Mouse (Mus musculus): ENCODE measurements at regions not wholly inside any gene's neighbourhood (a gene's known extent, or its start where the extent isn't known, plus 50 kb on each side); places are given as distances from the start of the nearest gene placed in this dataset.

DNA sequence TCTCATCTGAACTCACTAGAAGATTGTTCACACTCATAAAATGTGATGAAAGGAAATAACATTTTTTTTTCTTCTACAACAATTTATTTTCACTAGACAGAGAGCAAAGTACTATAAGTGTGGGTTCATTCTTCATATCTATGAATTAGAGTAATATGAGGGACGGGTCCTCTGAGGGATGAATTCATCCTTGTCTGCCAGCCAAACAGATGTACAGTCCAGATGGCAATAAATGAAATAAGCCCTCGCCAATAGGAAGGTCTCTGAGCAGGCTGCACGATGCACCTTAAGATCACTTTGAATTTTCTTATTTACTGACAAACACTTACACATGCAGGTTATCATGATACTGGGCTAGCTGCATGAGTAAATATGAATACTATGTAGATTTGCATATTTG is 886.2 kb upstream of the Cdh10 start:
- Histone ChIP-seq H3K9me3 (no peaks in the 10 kb centered on the region), H3K4me3 (no peak overlapping the region), H3K36me3 (no peaks in the 10 kb centered on the region), H3K27ac (no peak overlapping the region), H3K9ac (no peak overlapping the region), H3K27me3 (replicated peaks) (no peaks in the 10 kb centered on the region), H3K4me2 (replicated peaks) (no peak overlapping the region), H3K4me1 (no peaks in the 10 kb centered on the region)
- 69% methylated on average over 3 of the region's 3 CpGs for WGBS
- ATAC-seq (ENCODE audit: low FRiP score, low read depth): no peak

DNA sequence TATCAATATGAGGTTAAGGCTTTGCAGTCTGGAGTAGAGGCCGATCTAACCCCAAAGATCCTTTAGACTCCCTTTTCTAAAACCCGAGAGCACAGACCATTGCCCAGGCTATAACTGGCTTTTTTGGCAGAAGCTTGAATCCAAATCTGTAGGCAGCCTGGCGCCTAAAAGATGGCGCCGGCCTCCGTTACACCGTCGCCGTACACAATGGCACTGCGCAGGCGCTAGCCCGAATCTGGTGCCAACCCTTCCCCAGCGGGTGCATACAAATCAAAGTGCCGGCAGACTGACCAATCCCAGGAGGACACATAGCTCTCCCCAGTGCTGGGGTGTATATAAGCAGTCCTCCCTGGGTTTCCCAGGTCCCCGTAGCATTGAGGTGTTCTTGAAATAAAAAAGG is 884.9 kb upstream of the Cdh10 start:
- WGBS: 93% methylated on average over 15 of the region's 15 CpGs
- Histone ChIP-seq H3K9ac (no peak overlapping the region), H3K27ac (no peak overlapping the region), H3K4me2 (replicated peaks) (no peak overlapping the region), H3K27me3 (replicated peaks) (no peaks in the 10 kb centered on the region), H3K4me3 (no peak overlapping the region), H3K4me1 (no peaks in the 10 kb centered on the region), H3K36me3 (no peaks in the 10 kb centered on the region), H3K9me3 (no peaks in the 10 kb centered on the region)
- no peak for ATAC-seq (ENCODE audit: low FRiP score, low read depth)

DNA sequence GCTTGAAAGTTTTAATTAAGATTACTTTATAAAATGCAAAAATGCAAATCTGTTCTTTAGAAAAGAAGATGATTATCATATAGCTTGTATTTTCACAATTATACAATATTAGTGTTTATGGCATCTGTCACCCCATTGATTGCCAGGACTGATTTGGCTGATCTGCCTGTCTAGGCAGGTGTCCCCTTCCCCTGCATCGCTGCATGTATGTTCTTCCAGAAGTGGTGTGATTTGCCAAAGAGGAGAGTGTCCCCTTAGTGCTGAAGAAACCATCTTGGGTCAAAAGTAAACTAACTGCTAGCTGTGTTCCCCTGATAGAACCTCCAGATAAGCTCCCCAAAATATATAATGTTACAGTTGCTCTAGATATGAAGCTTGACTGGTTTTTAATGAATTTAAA is 883.3 kb upstream of the Cdh10 start:
- H3K27ac ChIP-seq: no peak overlapping the region
- ATAC-seq (ENCODE audit: low FRiP score, low read depth): no peak
- 90% methylated on average over 1 of the region's 1 CpGs for WGBS
- no peaks in the 10 kb centered on the region for H3K4me1 ChIP-seq
- no peaks in the 10 kb centered on the region for H3K27me3 ChIP-seq (replicated peaks)
- H3K9ac ChIP-seq: no peak overlapping the region
- no peaks in the 10 kb centered on the region for H3K36me3 ChIP-seq
- H3K4me2 ChIP-seq (replicated peaks): no peak overlapping the region
- H3K9me3 ChIP-seq: no peaks in the 10 kb centered on the region
- H3K4me3 ChIP-seq: no peak overlapping the region

DNA sequence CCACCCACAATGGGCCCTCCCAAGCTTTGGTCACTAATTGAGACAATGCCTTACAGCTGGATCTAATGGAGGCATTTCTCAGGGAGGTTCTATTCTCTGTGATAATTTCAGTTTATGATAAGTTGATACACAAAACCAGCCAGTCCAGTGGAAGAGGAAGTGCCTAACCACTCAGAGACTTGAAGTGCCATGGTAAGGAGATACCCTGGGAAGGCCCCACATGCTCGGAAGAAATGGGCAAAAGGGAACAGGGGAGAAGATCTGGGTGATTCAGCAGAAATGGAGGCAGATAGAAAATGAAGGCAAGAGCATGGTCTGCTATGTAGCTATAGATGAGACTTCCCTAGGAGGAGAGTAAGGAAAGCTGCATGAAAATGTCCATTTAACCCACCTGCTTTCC is 856.0 kb upstream of the Cdh10 start:
- no peak overlapping the region for H3K4me3 ChIP-seq
- no peaks in the 10 kb centered on the region for H3K4me1 ChIP-seq
- H3K27ac ChIP-seq: no peak overlapping the region
- H3K36me3 ChIP-seq: no peaks in the 10 kb centered on the region
- H3K4me2 ChIP-seq (replicated peaks): no peak overlapping the region
- no peaks in the 10 kb centered on the region for H3K27me3 ChIP-seq (replicated peaks)
- no peak for ATAC-seq (ENCODE audit: low FRiP score, low read depth)
- H3K9ac ChIP-seq: no peak overlapping the region
- H3K9me3 ChIP-seq: no peaks in the 10 kb centered on the region
- WGBS: 89% methylated on average over 1 of the region's 1 CpGs

DNA sequence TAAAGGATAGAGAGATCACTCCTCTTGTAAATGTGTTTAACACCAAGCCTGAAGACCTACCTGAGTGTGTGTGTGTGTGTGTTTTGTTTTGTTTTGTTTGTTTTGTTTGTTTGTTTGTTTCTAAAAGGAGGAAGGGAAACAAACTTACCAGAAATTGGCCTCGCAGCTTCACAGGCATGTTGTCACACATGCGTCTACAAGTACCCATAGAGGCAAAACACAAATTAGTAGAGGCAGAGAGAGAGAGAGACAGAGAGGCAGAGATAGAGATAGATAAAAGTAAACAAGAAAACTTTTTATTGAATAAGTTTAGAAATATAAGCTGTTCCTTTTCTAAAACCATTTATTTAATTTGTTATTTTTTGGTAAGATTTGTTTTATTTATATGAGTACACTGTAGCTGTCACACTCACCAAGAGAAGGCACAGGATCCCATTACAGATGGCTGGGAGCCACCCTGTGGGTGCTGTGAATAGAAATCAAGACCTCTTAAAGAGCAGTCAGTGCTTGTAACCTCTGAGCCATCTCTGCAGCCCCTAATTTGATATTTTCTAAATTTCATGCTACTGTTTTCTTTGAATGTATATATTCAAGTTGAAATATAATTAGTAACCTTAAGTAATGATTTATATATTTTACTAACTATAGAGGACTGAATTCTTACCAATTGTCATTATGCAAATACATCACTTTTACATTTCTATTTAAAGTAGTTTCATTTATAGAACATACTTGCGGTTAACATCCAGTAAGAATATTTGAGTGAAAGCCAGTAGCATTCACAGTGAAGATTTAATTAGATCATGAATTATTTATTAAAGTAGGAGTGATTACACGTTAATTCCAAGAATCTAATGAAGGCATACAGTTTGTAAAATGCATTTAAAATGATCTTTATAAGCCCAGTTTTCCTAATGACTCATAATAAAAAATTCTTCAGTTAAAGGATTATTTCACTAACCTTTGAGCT is 855.2 kb upstream of the Cdh10 start:
- H3K4me2 ChIP-seq (replicated peaks): no peak overlapping the region
- no peak overlapping the region for H3K9ac ChIP-seq
- H3K36me3 ChIP-seq: no peaks in the 10 kb centered on the region
- 75% methylated on average over 4 of the region's 4 CpGs for WGBS
- H3K27me3 ChIP-seq (replicated peaks): no peaks in the 10 kb centered on the region
- ATAC-seq (ENCODE audit: low FRiP score, low read depth): no peak
- H3K4me1 ChIP-seq: no peaks in the 10 kb centered on the region
- H3K27ac ChIP-seq: no peak overlapping the region
- no peak overlapping the region for H3K4me3 ChIP-seq
- no peaks in the 10 kb centered on the region for H3K9me3 ChIP-seq

DNA sequence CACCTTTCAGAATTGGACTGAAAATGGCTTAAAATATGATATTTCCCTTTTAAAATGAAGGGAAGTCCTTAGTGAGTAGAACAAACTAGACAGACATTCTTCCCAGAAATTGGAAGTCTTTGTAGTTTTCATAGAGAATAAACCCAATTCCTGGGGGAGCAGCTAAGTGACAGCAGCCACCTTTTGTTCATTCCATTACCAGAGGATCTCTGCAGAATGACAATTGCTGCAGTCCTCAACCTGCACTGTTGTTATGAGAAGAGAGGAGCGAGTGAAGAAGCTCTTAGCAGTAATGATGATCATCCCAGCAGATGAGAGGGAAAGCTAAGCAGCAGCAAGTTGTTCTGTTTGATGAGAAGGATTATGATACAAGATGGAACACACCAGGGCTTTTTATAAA is 831.0 kb upstream of the Cdh10 start:
- H3K27ac ChIP-seq: no peak overlapping the region
- no peaks in the 10 kb centered on the region for H3K4me1 ChIP-seq
- H3K9me3 ChIP-seq: no peaks in the 10 kb centered on the region
- H3K4me3 ChIP-seq: no peak overlapping the region
- H3K27me3 ChIP-seq (replicated peaks): no peaks in the 10 kb centered on the region
- ATAC-seq (ENCODE audit: low FRiP score, low read depth): no peak
- 65% methylated on average over 1 of the region's 1 CpGs for WGBS
- H3K4me2 ChIP-seq (replicated peaks): no peak overlapping the region
- H3K9ac ChIP-seq: no peak overlapping the region
- H3K36me3 ChIP-seq: no peaks in the 10 kb centered on the region

DNA sequence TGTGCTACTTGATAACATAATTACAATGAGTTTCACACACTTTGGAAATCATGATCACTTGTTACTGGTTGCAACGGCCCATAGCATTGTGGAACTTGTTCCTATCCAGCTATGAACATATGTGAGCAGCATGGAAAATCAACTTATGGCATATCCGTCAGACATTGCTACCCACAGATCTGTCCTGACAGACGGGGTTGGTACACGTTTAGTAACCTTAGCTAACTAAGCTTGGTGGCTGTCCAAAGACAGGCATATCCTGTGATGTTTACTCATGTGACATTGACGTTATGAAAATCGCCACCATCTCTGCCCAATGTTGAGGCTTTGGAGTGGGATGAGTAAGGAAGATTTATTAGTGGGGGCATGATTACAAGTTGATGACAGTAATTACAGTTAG is 786.1 kb upstream of the Cdh10 start:
- no peaks in the 10 kb centered on the region for H3K27me3 ChIP-seq (replicated peaks)
- H3K9me3 ChIP-seq: no peaks in the 10 kb centered on the region
- H3K4me3 ChIP-seq: no peak overlapping the region
- H3K36me3 ChIP-seq: no peaks in the 10 kb centered on the region
- no peak overlapping the region for H3K9ac ChIP-seq
- no peak for ATAC-seq (ENCODE audit: low FRiP score, low read depth)
- H3K4me2 ChIP-seq (replicated peaks): no peak overlapping the region
- no peak overlapping the region for H3K27ac ChIP-seq
- H3K4me1 ChIP-seq: no peaks in the 10 kb centered on the region
- 89% methylated on average over 6 of the region's 6 CpGs for WGBS

DNA sequence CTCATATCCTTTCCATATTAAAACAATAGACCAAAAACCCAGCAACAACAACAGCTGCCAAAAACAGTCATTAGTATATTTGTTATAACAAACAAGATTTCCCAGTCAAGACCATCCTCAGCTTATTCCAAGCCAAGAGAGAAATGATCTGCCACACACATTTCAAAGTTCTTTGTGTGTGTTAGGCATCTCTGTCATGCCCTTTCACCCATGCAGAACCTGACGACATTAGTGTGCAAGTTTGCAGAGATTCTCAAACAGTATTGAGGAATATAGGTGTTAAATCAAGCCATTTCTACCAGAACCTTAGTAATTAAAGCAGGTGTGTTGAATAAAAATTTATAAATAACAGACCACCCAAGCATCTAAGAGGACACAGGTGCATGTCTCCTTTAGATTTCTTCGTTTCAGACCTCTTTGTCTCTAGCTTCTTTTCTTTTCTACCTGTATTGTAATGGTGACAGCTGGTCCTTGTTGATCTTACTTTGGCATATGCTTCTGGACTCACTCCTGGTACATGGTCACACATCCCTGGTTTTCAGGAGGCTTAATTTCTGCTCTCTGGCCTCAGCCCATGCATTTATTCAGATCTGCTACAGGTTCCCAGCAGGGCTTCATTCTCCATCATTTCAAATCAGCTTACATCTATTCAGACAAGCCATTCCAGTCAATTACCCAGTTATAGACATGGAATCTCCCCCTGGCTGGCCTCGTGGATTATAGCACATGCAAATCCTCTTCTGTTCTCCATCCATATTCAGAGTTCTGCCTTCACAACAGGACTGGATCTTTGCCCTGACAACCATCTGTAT is 766.3 kb upstream of the Cdh10 start:
- Histone ChIP-seq H3K4me3 (no peak overlapping the region), H3K4me1 (no peaks in the 10 kb centered on the region), H3K9ac (no peak overlapping the region), H3K4me2 (replicated peaks) (no peak overlapping the region), H3K27me3 (replicated peaks) (no peaks in the 10 kb centered on the region), H3K36me3 (no peaks in the 10 kb centered on the region), H3K9me3 (no peaks in the 10 kb centered on the region), H3K27ac (no peak overlapping the region)
- no peak for ATAC-seq (ENCODE audit: low FRiP score, low read depth)
- 49% methylated on average over 3 of the region's 3 CpGs for WGBS

DNA sequence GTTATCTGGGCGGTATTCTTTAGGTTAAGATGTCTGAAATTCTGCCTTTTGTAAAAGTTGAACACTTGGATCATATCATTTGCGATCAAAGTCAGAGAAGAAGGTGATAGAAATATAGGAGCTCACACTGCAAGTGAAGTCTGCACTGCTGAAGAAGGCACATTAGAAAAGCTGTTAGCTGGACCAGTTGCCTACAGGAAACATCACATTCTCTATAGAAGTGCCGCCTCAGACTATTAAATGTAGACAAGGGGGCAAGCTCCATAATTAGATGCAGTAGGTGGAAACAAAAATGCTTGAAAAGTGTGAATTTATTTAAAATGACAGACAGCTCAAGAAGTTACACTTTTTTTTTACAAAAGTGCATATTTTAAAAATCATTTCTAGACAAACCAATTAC is 753.2 kb upstream of the Cdh10 start:
- H3K36me3 ChIP-seq: no peaks in the 10 kb centered on the region
- no peak overlapping the region for H3K4me2 ChIP-seq (replicated peaks)
- no peak overlapping the region for H3K4me3 ChIP-seq
- no peak overlapping the region for H3K9ac ChIP-seq
- no peaks in the 10 kb centered on the region for H3K4me1 ChIP-seq
- no peaks in the 10 kb centered on the region for H3K27me3 ChIP-seq (replicated peaks)
- no peak for ATAC-seq (ENCODE audit: low FRiP score, low read depth)
- H3K27ac ChIP-seq: no peak overlapping the region
- no peaks in the 10 kb centered on the region for H3K9me3 ChIP-seq
- 89% methylated on average over 3 of the region's 3 CpGs for WGBS

DNA sequence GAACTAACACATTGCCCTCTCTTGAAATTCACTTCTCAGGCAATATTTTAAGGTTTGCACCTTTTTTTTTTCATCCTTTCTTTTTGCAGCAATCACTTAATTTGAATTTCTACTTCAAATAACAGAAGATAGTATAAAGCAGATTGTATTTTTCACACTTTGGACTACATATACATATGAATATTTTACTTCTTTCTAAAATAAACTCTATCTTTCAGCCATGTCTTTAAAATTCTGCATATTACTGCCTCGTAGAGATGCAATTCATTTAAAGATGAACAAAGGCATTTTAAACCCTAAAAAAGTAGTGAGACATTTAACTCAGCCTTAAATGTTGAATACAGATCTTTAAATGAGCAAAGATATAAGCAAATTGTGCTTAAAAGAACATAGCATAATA is 739.1 kb upstream of the Cdh10 start:
- no peak overlapping the region for H3K9ac ChIP-seq
- no peaks in the 10 kb centered on the region for H3K27me3 ChIP-seq (replicated peaks)
- no peaks in the 10 kb centered on the region for H3K4me1 ChIP-seq
- no peaks in the 10 kb centered on the region for H3K9me3 ChIP-seq
- no peaks in the 10 kb centered on the region for H3K36me3 ChIP-seq
- H3K27ac ChIP-seq: no peak overlapping the region
- no peak overlapping the region for H3K4me2 ChIP-seq (replicated peaks)
- no peak overlapping the region for H3K4me3 ChIP-seq
- WGBS: 76% methylated on average over 1 of the region's 1 CpGs
- ATAC-seq (ENCODE audit: low FRiP score, low read depth): no peak

Measured in neural tube, embryonic 12.5 days (tissue).